Mouse (Mus musculus) splenic B cell, adult 2 months (primary cell): ENCODE data around the gene Rgs9.

Experiments
- DNase-seq: peaks from one replicate; pipeline ENCODE4 v3.0.0-alpha.2; 2011; ENCODE audit warnings: low read depth, low spot score
- H3K27me3 ChIP-seq: 2 replicates; pipeline ENCODE4 v1.6.1; 2012; ENCODE audit warnings: mild to moderate bottlenecking, low read length, moderate library complexity, mixed read lengths; ENCODE audit not compliant: control insufficient read depth, poor library complexity, insufficient read depth, severe bottlenecking
- H3K36me3 ChIP-seq: 2 replicates; pipeline ENCODE4 v1.6.1; 2012; ENCODE audit warnings: mild to moderate bottlenecking, low read length, moderate library complexity, mixed read lengths; ENCODE audit not compliant: control insufficient read depth, poor library complexity, insufficient read depth, severe bottlenecking

The Rgs9 gene

GRCm38 (mm10) chr11:109269662-109270341 lies 28.1 kb downstream of the Rgs9 start:
- no peaks in the 10 kb centered on the region for H3K36me3 ChIP-seq
- DNase-seq: peak; percentile 14

GRCm38 (mm10) chr11:109269283-109269661 lies 28.7 kb downstream of the Rgs9 start:
- DNase-seq: no peak
- Histone ChIP-seq H3K36me3 (no peaks in the 10 kb centered on the region), H3K27me3 (no peaks in the 10 kb centered on the region)

More at GRCm38 (mm10) chr11:109269662-109270341, 28.1 kb downstream of the Rgs9 start:
- no peaks in the 10 kb centered on the region for H3K27me3 ChIP-seq

GRCm38 (mm10) chr11:109266161-109266910 lies 31.6 kb downstream of the Rgs9 start:
- DNase-seq: no peak
- no peaks in the 10 kb centered on the region for H3K36me3 ChIP-seq
- no peaks in the 10 kb centered on the region for H3K27me3 ChIP-seq

GRCm38 (mm10) chr11:109264159-109264768 lies 33.7 kb downstream of the Rgs9 start:
- DNase-seq: no peak
- H3K36me3 ChIP-seq: no peaks in the 10 kb centered on the region
- no peaks in the 10 kb centered on the region for H3K27me3 ChIP-seq

- no peaks in the 10 kb centered on the region for H3K36me3 ChIP-seq
- DNase-seq: peak; percentile 9
- no peaks in the 10 kb centered on the region for H3K27me3 ChIP-seq
Observed at GRCm38 (mm10) chr11:109260561-109260960, 37.4 kb downstream of the Rgs9 start.

- no peaks in the 10 kb centered on the region for H3K27me3 ChIP-seq
- no peak for DNase-seq
- no peaks in the 10 kb centered on the region for H3K36me3 ChIP-seq
Observed at GRCm38 (mm10) chr11:109258941-109259910, 38.7 kb downstream of the Rgs9 start.

GRCm38 (mm10) chr11:109257824-109258223 lies 40.1 kb downstream of the Rgs9 start:
- H3K36me3 ChIP-seq: no peaks in the 10 kb centered on the region
- no peak for DNase-seq
- H3K27me3 ChIP-seq: no peaks in the 10 kb centered on the region

- H3K27me3 ChIP-seq: no peaks in the 10 kb centered on the region
Observed at GRCm38 (mm10) chr11:109255022-109255421, 42.9 kb downstream of the Rgs9 start.

GRCm38 (mm10) chr11:109252483-109252882 lies 45.4 kb downstream of the Rgs9 start:
- no peaks in the 10 kb centered on the region for H3K36me3 ChIP-seq
- DNase-seq: no peak
- no peaks in the 10 kb centered on the region for H3K27me3 ChIP-seq

More at GRCm38 (mm10) chr11:109255022-109255421, 42.9 kb downstream of the Rgs9 start:
- no peak for DNase-seq
- H3K36me3 ChIP-seq: no peaks in the 10 kb centered on the region

GRCm38 (mm10) chr11:109250566-109250965 lies 47.4 kb downstream of the Rgs9 start:
- no peaks in the 10 kb centered on the region for H3K36me3 ChIP-seq
- H3K27me3 ChIP-seq: no peaks in the 10 kb centered on the region

GRCm38 (mm10) chr11:109246920-109247319 lies 51.0 kb downstream of the Rgs9 start:
- Histone ChIP-seq H3K27me3 (no peaks in the 10 kb centered on the region), H3K36me3 (no peaks in the 10 kb centered on the region)
- peak; percentile 20 for DNase-seq

More at GRCm38 (mm10) chr11:109250566-109250965, 47.4 kb downstream of the Rgs9 start:
- no peak for DNase-seq

GRCm38 (mm10) chr11:109244635-109245360 lies 53.1 kb downstream of the Rgs9 start:
- Histone ChIP-seq H3K36me3 (no peaks in the 10 kb centered on the region), H3K27me3 (no peaks in the 10 kb centered on the region)
- DNase-seq: peak; percentile 70

- Histone ChIP-seq H3K36me3 (no peaks in the 10 kb centered on the region), H3K27me3 (no peaks in the 10 kb centered on the region)
- DNase-seq: no peak
Observed at GRCm38 (mm10) chr11:109240126-109240525, 57.8 kb downstream of the Rgs9 start.

GRCm38 (mm10) chr11:109238671-109239070 lies 59.3 kb downstream of the Rgs9 start:
- Histone ChIP-seq H3K27me3 (no peaks in the 10 kb centered on the region), H3K36me3 (no peaks in the 10 kb centered on the region)
- DNase-seq: no peak
